Mouse (Mus musculus) v-Abl transformed pro-B cells (cell line): ENCODE data around the gene Stat5a.

Experiments used
- in situ Hi-C, 2 experiments: fragments of 400-800 bp; cut with MboI; formaldehyde crosslinking; loops; one replicate each; pipeline ENCODE4 v1.15.1; 2025; ENCODE audit not compliant: unreplicated experiment in 2 of 2

Stat5a gene

GRCm38 (mm10) chr11:100858935-100859578 lies at the start of gene Stat5a:
Stat5a (plus strand) TSS chr11:100859351.
- in situ Hi-C loops: loop anchor here in 1 of 2 experiments (25.0 kb wide), 1 partner anchor 97 kb away; the partner anchor contains the start of genes Ghdc, Hcrt and Kcnh4

- in situ Hi-C loops: no loop called here
These were observed 48.6 kb upstream of the Stat5a start for GRCm38 (mm10) chr11:100810516-100810915.

- in situ Hi-C loops: no loop called here
These were observed 48.0 kb upstream of the Stat5a start for GRCm38 (mm10) chr11:100811132-100811531.

- in situ Hi-C loops: no loop called here
These were observed 44.7 kb upstream of the Stat5a start for GRCm38 (mm10) chr11:100814498-100814897.

GRCm38 (mm10) chr11:100816342-100816741 lies 42.8 kb upstream of the Stat5a start:
- in situ Hi-C loops: no loop called here

GRCm38 (mm10) chr11:100816801-100817200 lies 42.4 kb upstream of the Stat5a start:
- in situ Hi-C loops: no loop called here

GRCm38 (mm10) chr11:100817311-100817710 lies 41.8 kb upstream of the Stat5a start:
- in situ Hi-C loops: no loop called here

GRCm38 (mm10) chr11:100818359-100819012 lies 40.7 kb upstream of the Stat5a start:
- in situ Hi-C loops: no loop called here

GRCm38 (mm10) chr11:100819048-100819447 lies 40.1 kb upstream of the Stat5a start:
- in situ Hi-C loops: no loop called here

- in situ Hi-C loops: no loop called here
These were observed 39.5 kb upstream of the Stat5a start for GRCm38 (mm10) chr11:100819626-100820025.

GRCm38 (mm10) chr11:100820047-100820446 lies 39.1 kb upstream of the Stat5a start:
- in situ Hi-C loops: no loop called here

GRCm38 (mm10) chr11:100821605-100822220 lies 37.4 kb upstream of the Stat5a start:
- in situ Hi-C loops: no loop called here

GRCm38 (mm10) chr11:100822365-100822764 lies 36.8 kb upstream of the Stat5a start:
- in situ Hi-C loops: no loop called here

GRCm38 (mm10) chr11:100823543-100824313 lies 35.4 kb upstream of the Stat5a start:
- in situ Hi-C loops: no loop called here

- in situ Hi-C loops: no loop called here
These were observed 34.7 kb upstream of the Stat5a start for GRCm38 (mm10) chr11:100824496-100824895.

- in situ Hi-C loops: no loop called here
These were observed 33.7 kb upstream of the Stat5a start for GRCm38 (mm10) chr11:100825451-100825850.

GRCm38 (mm10) chr11:100826161-100826866 lies 32.8 kb upstream of the Stat5a start:
- in situ Hi-C loops: no loop called here

GRCm38 (mm10) chr11:100828676-100829151 lies 30.4 kb upstream of the Stat5a start:
- in situ Hi-C loops: no loop called here

GRCm38 (mm10) chr11:100829691-100830090 lies 29.5 kb upstream of the Stat5a start:
- in situ Hi-C loops: no loop called here

- in situ Hi-C loops: no loop called here
These were observed 27.8 kb upstream of the Stat5a start for GRCm38 (mm10) chr11:100831396-100831795.
